ENCODE assay signal across 8 mouse cellular contexts in the genomic region with DNA sequence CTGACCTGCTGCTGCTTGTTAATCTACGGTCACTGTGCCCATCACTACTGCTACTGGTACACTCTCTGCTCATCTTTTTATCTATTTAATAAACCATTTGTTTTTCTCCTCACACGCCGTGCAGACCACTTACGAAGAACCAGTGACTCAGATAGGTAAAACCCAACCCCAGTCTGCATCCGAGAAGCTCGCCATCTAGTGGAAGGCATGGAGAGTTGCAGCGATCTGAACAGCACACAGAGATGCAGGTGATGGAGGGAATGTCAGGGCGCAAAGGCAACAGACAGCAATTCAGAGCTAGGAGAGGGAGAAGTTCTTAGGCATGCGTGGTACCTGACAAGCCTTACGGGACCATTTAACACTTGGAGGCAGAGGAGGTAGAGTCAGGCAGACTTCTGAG. TPM values are rescaled to one million over a fixed set of nuclear protein-coding genes. Genes with fewer than 3 reads are reported as not detected.
DNase-seq lines count a peak whose midpoint lies in the region; TF ChIP-seq lines count a peak whose summit lies in the region.

No protein-coding gene starts in this region.

- TF ChIP-seq CTCF in cerebellum, adult 2 months (IDR thresholded peaks at IDR 0.05; ENCODE audit: borderline replicate concordance, insufficient read depth, low read depth, low read length): peak; percentile 89

- no peak overlapping the region for H3K4me3 ChIP-seq in cerebellum, adult 2 months (replicated peaks; ENCODE audit: insufficient read depth, low read depth, low read length)

- no peaks in the 10 kb centered on the region; the same call in 1 of the 2 replicates for H3K4me1 ChIP-seq in cerebellum, adult 2 months (ENCODE audit: control insufficient read depth, insufficient read depth, low read length)

- 36% methylated on average over 10 of the region's 10 CpGs for WGBS in cerebellum, adult 2 months

- peak; percentile 34 for DNase-seq in heart, postnatal 4 days
- no peak for DNase-seq in heart, adult 11 months
- DNase-seq in right cerebral cortex, adult 2 months (ENCODE audit: low spot score in 2 of 2): peak; percentile 37 to 59
- DNase-seq in right cerebral cortex, postnatal 36 days (ENCODE audit: low spot score in 2 of 2): no peak
- peak; percentile 31 to 37 for DNase-seq in cerebellum, adult 2 months
- peak; percentile 45 to 52 for DNase-seq in layer of hippocampus, postnatal 10 days (ENCODE audit: low spot score in 2 of 2)
- DNase-seq in thymus, postnatal 4 days: peak; percentile 54
- DNase-seq in adrenal gland, postnatal 4 days (ENCODE audit: low spot score in 2 of 2): no peak

- H3K27ac ChIP-seq in cerebellum, adult 2 months (ENCODE audit: insufficient read depth, low read length): no peak overlapping the region

- TF ChIP-seq POLR2A in cerebellum, adult 2 months (IDR thresholded peaks at IDR 0.05; ENCODE audit: borderline replicate concordance, insufficient read depth, low read length): no peak

- no peaks in the 10 kb centered on the region for H3K27me3 ChIP-seq in cerebellum, adult 2 months (ENCODE audit: control insufficient read depth, insufficient read depth, low read length)

RNA-seq across cellular contexts. Expression of a gene that starts 10.7 kb away (rescaled TPM):
- total RNA-seq in heart, postnatal 4 days (2021): not detected
- polyA plus RNA-seq in cerebellum, adult 2 months (2012; rRNA removed): 0.52 and 1.7 TPM in 2 replicates
- 1 to 10 TPM in 1 of 2 experiments, not detected in 1; 1.3 TPM for total RNA-seq in layer of hippocampus, postnatal 10 days (2021)
- total RNA-seq in adrenal gland, postnatal 4 days (2021): not detected

RNA-seq across cellular contexts. Expression of a gene that starts 14.8 kb away (rescaled TPM):
- total RNA-seq in heart, postnatal 4 days (2021): under 1 TPM; 0.05 to 0.07 TPM
- polyA plus RNA-seq in cerebellum, adult 2 months (2012; rRNA removed): 2.6 and 3.1 TPM in 2 replicates
- total RNA-seq in layer of hippocampus, postnatal 10 days (2021): 1 to 10 TPM; 7.0 to 7.3 TPM
- total RNA-seq in adrenal gland, postnatal 4 days (2021): under 1 TPM; 0.17 to 0.22 TPM

Comparison
In these comparisons a context has a peak if more than half of its experiments do, and no peak if none do; other contexts are left out.
1. DNase-seq: peak in heart, postnatal 4 days (single experiment), right cerebral cortex, adult 2 months (2 of 2), cerebellum, adult 2 months (2 of 2), layer of hippocampus, postnatal 10 days (2 of 2) and thymus, postnatal 4 days (single experiment); none in heart, adult 11 months (single experiment), right cerebral cortex, postnatal 36 days (0 of 2) and adrenal gland, postnatal 4 days (0 of 2).
2. RNA of a gene that starts 14.8 kb away (total RNA-seq): 7.0 to 7.3 TPM in layer of hippocampus, postnatal 10 days; 0.17 to 0.22 TPM in adrenal gland, postnatal 4 days and 0.05 to 0.07 TPM in heart, postnatal 4 days; every median in the first group is over 4 times any median in the second.